Mouse (Mus musculus): ENCODE data around the gene Fate1. TPM values are rescaled to one million over a fixed set of nuclear protein-coding genes. Genes with fewer than 3 reads are reported as not detected.

Gene Fate1
- polyA plus RNA-seq (2014; fragmentation: Illumina TruSeq; extraction: RNeasy Lipid Tissue Mini Kit (QIAGEN cat#74804); ENCODE audit: low read depth, low replicate concordance): 4.2 TPM

GRCm38 (mm10) chrX:71972686-71973085, at the start of gene Fate1:
TSS of gene Fate1 (plus strand) at chrX:71972986.

GRCm38 (mm10) chrX:71962073-71963051, 10.4 kb upstream of the Fate1 start, which contains the start of gene Prrg3:
TSS of gene Prrg3 (plus strand) at chrX:71962624.

GRCm38 (mm10) chrX:71991549-71991948, 18.8 kb downstream of the Fate1 start, which contains the start of gene Cnga2:
TSS of gene Cnga2 (plus strand) at chrX:71991849.

Other genes starting within 250 kb of the Fate1 start
- 22.3 TPM for gene Vma21, start 157.1 kb upstream of the Fate1 start, polyA plus RNA-seq (2014; fragmentation: Illumina TruSeq; extraction: RNeasy Lipid Tissue Mini Kit (QIAGEN cat#74804); ENCODE audit: low read depth, low replicate concordance)
- 1.9 TPM for gene Gm1141, start 52.0 kb upstream of the Fate1 start, polyA plus RNA-seq (2014; fragmentation: Illumina TruSeq; extraction: RNeasy Lipid Tissue Mini Kit (QIAGEN cat#74804); ENCODE audit: low read depth, low replicate concordance)
- 178 TPM for gene Prrg3, start 10.4 kb upstream of the Fate1 start, polyA plus RNA-seq (2014; fragmentation: Illumina TruSeq; extraction: RNeasy Lipid Tissue Mini Kit (QIAGEN cat#74804); ENCODE audit: low read depth, low replicate concordance)
- gene Cnga2, start 18.9 kb downstream of the Fate1 start, polyA plus RNA-seq (2014; fragmentation: Illumina TruSeq; extraction: RNeasy Lipid Tissue Mini Kit (QIAGEN cat#74804); ENCODE audit: low read depth, low replicate concordance): 3.9 TPM
- gene Magea4, start 249.0 kb downstream of the Fate1 start, polyA plus RNA-seq (2014; fragmentation: Illumina TruSeq; extraction: RNeasy Lipid Tissue Mini Kit (QIAGEN cat#74804); ENCODE audit: low read depth, low replicate concordance): not detected